Mouse (Mus musculus): ENCODE data around the gene Lrrc4. TPM values are rescaled to one million over a fixed set of nuclear protein-coding genes. Genes with fewer than 3 reads are reported as not detected.

Lrrc4 gene
- polyA plus RNA-seq (2012; rRNA removed; ENCODE audit: low replicate concordance), result 0.12 and 0.30 TPM in 2 replicates

GRCm38 (mm10) chr6:28831011-28831853 lies at the start of gene Lrrc4:
TSS of gene Lrrc4 (minus strand) at chr6:28831747.

Other genes with a start within 250 kb of the Lrrc4 start
- gene Lep, start 228.5 kb upstream of the Lrrc4 start, polyA plus RNA-seq (2012; rRNA removed; ENCODE audit: low replicate concordance), result 0.13 and 0.70 TPM in 2 replicates